Mouse (Mus musculus) olfactory bulb, adult 2 months (tissue): ENCODE results near the gene Zbp1.

ENCODE experiments used
- CTCF ChIP-seq: fragments of 200-500 bp; IDR thresholded peaks from 2 replicates; pipeline ENCODE4 v1.5.1; 2012; ENCODE audit warnings: low read depth, mild to moderate bottlenecking, low read length, moderate library complexity; ENCODE audit not compliant: insufficient read depth
- POLR2A ChIP-seq: fragments of 200-500 bp; IDR thresholded peaks from 2 replicates; pipeline ENCODE4 v1.6.1; 2012; ENCODE audit warnings: mild to moderate bottlenecking, low read depth, low read length, moderate library complexity; ENCODE audit not compliant: insufficient read depth

GRCm38 (mm10) chr2:173181901-173182300 is 36.8 kb downstream of the Zbp1 start:
- TF ChIP-seq CTCF (no peak), POLR2A (no peak)
